Mouse (Mus musculus): ENCODE results near the gene Gabrb3.

GRCm38 (mm10) chr7:57591249-57591577, 171.7 kb downstream of the Gabrb3 start:
- TF ChIP-seq CTCF (IDR thresholded peaks at IDR 0.05; ENCODE audit: control insufficient read depth, insufficient read depth, low read length), result no peak
- TF ChIP-seq POLR2A (IDR thresholded peaks at IDR 0.05; ENCODE audit: borderline replicate concordance, control insufficient read depth, low read depth, low read length), result no peak
